Mouse (Mus musculus) G1E (cell line): ENCODE data around the gene Crct1.

Experiments used
- CTCF ChIP-seq: IDR thresholded peaks from 2 replicates; pipeline ENCODE4 v1.5.1; 2012; ENCODE audit warnings: low read depth, low read length, inconsistent platforms, mixed read lengths
- GATA1 ChIP-seq: IDR thresholded peaks from 2 replicates; pipeline ENCODE4 v1.6.1; 2012; ENCODE audit warnings: borderline replicate concordance, low read length, inconsistent platforms, mixed read lengths
- POLR2AphosphoS5 ChIP-seq: IDR thresholded peaks from 2 replicates; pipeline ENCODE4 v1.6.1; 2012; ENCODE audit warnings: low read depth, low read length, inconsistent platforms; ENCODE audit not compliant: insufficient replicate concordance
- TAL1 ChIP-seq: conservative IDR thresholded peaks from 2 replicates; pipeline ENCODE4 v1.6.1; 2012; ENCODE audit warnings: low read depth, low read length, inconsistent platforms, mixed read lengths

DNA sequence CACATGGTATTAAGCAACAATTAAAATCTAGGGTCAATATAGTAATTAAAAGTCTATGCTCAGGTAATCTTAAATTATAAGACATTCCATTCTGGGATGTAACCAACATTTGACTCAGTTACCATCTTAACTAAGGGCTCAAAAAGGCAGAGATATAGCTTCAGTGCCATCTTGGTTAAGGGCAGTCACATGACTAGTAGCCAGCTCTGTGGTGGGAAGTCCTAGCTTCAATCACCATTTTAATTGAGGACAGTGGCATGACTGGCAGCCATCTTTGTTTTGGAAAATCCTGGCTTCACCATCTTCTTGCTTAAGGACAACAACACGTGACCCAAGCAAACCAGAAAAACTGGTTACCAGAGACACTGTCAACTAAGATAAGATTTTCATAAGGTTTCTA is 34.7 kb upstream of the Crct1 start:
- TF ChIP-seq CTCF (no peak), GATA1 (no peak), POLR2AphosphoS5 (no peak), TAL1 (no peak)
